Comparison of ENCODE assay signal across 15 mouse cellular contexts in genomic region chr13:19182259-19182658, GRCm38 (mm10).
A peak's percentile ranks its signal among the peaks of the same experiment; 100 is the strongest.
DNase-seq lines count a peak whose midpoint lies in the region.
"Had no signal": no experiment of that assay in that cellular context is flagged by ENCODE, and none has a peak within 500 bp of the region (broad histone marks: within the 10 kb centered on the region; RNA-seq: fewer than 3 reads in every experiment).

No protein-coding gene starts in this region.

- peak overlapping the region; percentile 81 for H3K4me3 ChIP-seq in megakaryocyte, embryonic 14.5 days (replicated peaks)
- no peak overlapping the region for H3K4me3 ChIP-seq in midbrain, embryonic 10.5 days
- H3K4me3 ChIP-seq: hindbrain, embryonic 12.5 days; limb, embryonic 12.5 days; myocyte had no signal

- H3K4me1 ChIP-seq in megakaryocyte, embryonic 14.5 days: peaks cover 23% of the 10 kb centered on the region
- no peaks in the 10 kb centered on the region for H3K4me1 ChIP-seq in midbrain, embryonic 10.5 days
- H3K4me1 ChIP-seq: hindbrain, embryonic 12.5 days; limb, embryonic 12.5 days had no signal

- H3K36me3 ChIP-seq in megakaryocyte, embryonic 14.5 days (replicated peaks; ENCODE audit: low read length): no peaks in the 10 kb centered on the region
- H3K36me3 ChIP-seq in midbrain, embryonic 10.5 days: no peaks in the 10 kb centered on the region
- H3K36me3 ChIP-seq: hindbrain, embryonic 12.5 days; limb, embryonic 12.5 days had no signal

- no peaks in the 10 kb centered on the region for H3K27me3 ChIP-seq in megakaryocyte, embryonic 14.5 days (replicated peaks)
- no peaks in the 10 kb centered on the region for H3K27me3 ChIP-seq in midbrain, embryonic 10.5 days (ENCODE audit: low read depth, poor library complexity, severe bottlenecking)
- H3K27me3 ChIP-seq: hindbrain, embryonic 12.5 days; limb, embryonic 12.5 days had no signal

- 83% methylated on average over 8 of the region's 8 CpGs for WGBS in midbrain, embryonic 10.5 days

- no peak overlapping the region for H3K27ac ChIP-seq in midbrain, embryonic 10.5 days (replicated peaks)
- H3K27ac ChIP-seq: hindbrain, embryonic 12.5 days; limb, embryonic 12.5 days had no signal

- peak; percentile 75 for DNase-seq in CD4-positive, CD25-positive, alpha-beta regulatory T cell, adult 2 months (ENCODE audit: low read depth, low spot score)
- peak; percentile 62 for DNase-seq in T-cell, adult 2 months (ENCODE audit: low spot score)
- peak; percentile 49 to 52 for DNase-seq in thymus, postnatal 10 days (ENCODE audit: low spot score in 2 of 2)
- no peak for DNase-seq in midbrain, embryonic 10.5 days (ENCODE audit: low spot score)
- no peak for DNase-seq in kidney, postnatal 4 days
- DNase-seq in cerebellum, adult 18-20 months: no peak
- DNase-seq: cerebellum, adult 11 months; gastrocnemius, postnatal 36 days; kidney, adult 11 months; kidney, postnatal 36 days; lung, adult 2 months had no signal

- no peaks in the 10 kb centered on the region for H3K9me3 ChIP-seq in megakaryocyte, embryonic 14.5 days
- H3K9me3 ChIP-seq in midbrain, embryonic 10.5 days (replicated peaks): no peaks in the 10 kb centered on the region
- H3K9me3 ChIP-seq: hindbrain, embryonic 12.5 days; limb, embryonic 12.5 days had no signal

Comparison
In these comparisons a context has a peak if more than half of its experiments do, and no peak if none do; other contexts are left out.
1. DNase-seq: peak in CD4-positive, CD25-positive, alpha-beta regulatory T cell, adult 2 months (single experiment), T-cell, adult 2 months (single experiment) and thymus, postnatal 10 days (2 of 2); none in midbrain, embryonic 10.5 days (single experiment), kidney, postnatal 4 days (0 of 2) and cerebellum, adult 18-20 months (0 of 2).